Mouse (Mus musculus) heart, adult 2 months (tissue): ENCODE data around the gene Pym1. TPM values are rescaled to one million over a fixed set of nuclear protein-coding genes. Genes with fewer than 3 reads are reported as not detected.

Experiments used
- DNase-seq, 2 experiments: peaks; one replicate each; pipeline ENCODE4 v3.0.0; 2021
- H3K27ac ChIP-seq: fragments of 200-600 bp; 2 replicates; pipeline ENCODE4 v1.8.1; 2022
- H3K27me3 ChIP-seq: fragments of 200-500 bp; 2 replicates; pipeline ENCODE4 v1.6.1; 2012; ENCODE audit warnings: mild to moderate bottlenecking, low read length, inconsistent platforms, mixed read lengths; ENCODE audit not compliant: control insufficient read depth, insufficient read depth
- H3K36me3 ChIP-seq: fragments of 200-500 bp; 2 replicates; pipeline ENCODE4 v1.6.1; 2012; ENCODE audit warnings: low read length, inconsistent platforms; ENCODE audit not compliant: control insufficient read depth, insufficient read depth
- H3K4me1 ChIP-seq: fragments of 200-500 bp; 2 replicates; pipeline ENCODE4 v1.6.1; 2011; ENCODE audit warnings: low read length; ENCODE audit not compliant: control insufficient read depth, insufficient read depth
- H3K4me3 ChIP-seq: fragments of 200-600 bp; 2 replicates; pipeline ENCODE4 v1.8.1; 2022
- H3K79me2 ChIP-seq: fragments of 200-500 bp; replicated peaks from 2 replicates; pipeline ENCODE4 v1.6.1; 2012; ENCODE audit warnings: mild to moderate bottlenecking, inconsistent platforms, low read length, moderate library complexity, mixed read lengths; ENCODE audit not compliant: control insufficient read depth, insufficient read depth
- H3K9ac ChIP-seq: fragments of 200-500 bp; 2 replicates; pipeline ENCODE4 v1.6.1; 2012; ENCODE audit warnings: low read depth, mild to moderate bottlenecking, control low read depth, inconsistent platforms, low read length, mixed read lengths
- CTCF ChIP-seq: fragments of 200-600 bp; IDR thresholded peaks from 2 replicates; pipeline ENCODE4 v1.8.1; 2022; ENCODE audit warnings: antibody characterized with exemption, mild to moderate bottlenecking, moderate library complexity
- EP300 ChIP-seq: fragments of 200-500 bp; IDR thresholded peaks from 2 replicates; pipeline ENCODE4 v1.6.1; 2011; ENCODE audit warnings: low read depth, low read length, control low read depth; ENCODE audit not compliant: insufficient read depth
- POLR2A ChIP-seq: fragments of 200-500 bp; IDR thresholded peaks from 2 replicates; pipeline ENCODE4 v1.6.1; 2011; ENCODE audit warnings: mild to moderate bottlenecking, low read depth, low read length, control low read depth; ENCODE audit not compliant: insufficient read depth
- WGBS: fragments of 180-500 bp; shearing (Covaris S2); methylation state at CpG from one replicate; pipeline ENCODE4 v1.1.7; 2018; 5-methylcytosine and 5-hydroxymethylcytosine counted together
- intact Hi-C: fragments of 180-260 bp; cut with DNase I; formaldehyde crosslinking; loops from one replicate; pipeline ENCODE4 v1.15.1; 2025
- long read RNA-seq: library from polyadenylated mRNA; stranded (forward); transcript quantifications from one replicate; pipeline ENCODE4 v2.0.0, GENCODE M21; 2021
- polyA plus RNA-seq: library from polyadenylated mRNA; depleted of rRNA; stranded (reverse); fragments of >200 nt; gene quantifications from 2 replicates; pipeline ENCODE4 v1.2.3, GENCODE M21; 2012; rRNA removed
- total RNA-seq, 2 experiments: library from RNA; stranded (reverse); gene quantifications; 2 replicates each; pipeline ENCODE4 v1.2.3; 2021

Pym1 gene
- total RNA-seq (1 to 10 TPM; 8.6 to 9.4 TPM), polyA plus RNA-seq (7.9 and 10.8 TPM in 2 replicates)
- long read RNA-seq, partial matches to known transcripts = 0 of 1 reads
- long read RNA-seq, other reads (novel, unspliced or antisense) = 0 of 1 reads

DNA sequence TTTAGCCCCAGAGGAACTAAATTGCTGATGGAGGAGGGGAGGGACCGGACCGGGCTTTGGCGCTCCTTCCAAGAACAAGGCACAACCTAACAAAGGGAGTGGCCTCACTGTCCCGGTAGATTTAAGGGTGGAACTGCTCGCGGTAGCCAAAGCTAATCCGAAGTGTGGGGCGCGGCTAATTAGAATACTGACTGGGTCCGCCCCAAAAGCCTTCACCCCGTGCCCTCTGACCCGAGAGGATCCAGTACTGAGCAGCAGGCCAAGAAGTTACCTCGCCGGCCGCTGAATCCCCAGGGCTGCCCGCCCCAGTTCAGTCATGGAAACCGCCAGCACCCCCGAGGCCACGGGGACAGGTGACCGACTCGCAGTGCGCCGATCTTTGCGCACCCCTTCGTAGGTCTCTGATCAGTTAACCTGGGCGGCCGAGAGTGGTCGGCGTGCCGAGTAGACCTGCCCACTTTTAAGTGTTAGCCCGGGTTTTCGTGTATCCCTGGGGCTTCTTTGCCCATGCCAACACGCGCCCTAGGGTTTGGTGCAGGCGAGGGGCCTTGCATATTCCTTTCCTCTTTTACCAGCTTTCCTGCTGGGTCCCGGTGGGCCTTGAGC is at the start of gene Pym1:
Pym1 (plus strand) TSS at position 244 of the 606 bp plus-strand sequence.
- Histone ChIP-seq H3K4me3 (peak within 1 kb of the TSS; percentile 83), H3K27me3 (no peaks in the 10 kb centered on the region), H3K4me1 (peaks cover 5% of the 10 kb centered on the region), H3K36me3 (no peaks in the 10 kb centered on the region), H3K79me2 (peaks cover 2% of the 10 kb centered on the region; the same call in 1 of the 2 replicates), H3K9ac (peak within 1 kb of the TSS; percentile 70), H3K27ac (peak within 1 kb of the TSS; percentile 90)
- WGBS = under 1% methylated on average over 36 of the region's 36 CpGs
- intact Hi-C loops = loop anchor here (1.0 to 10.0 kb wide), 4 partner anchors 31 to 1683 kb away; partner anchors contain the start of genes Cdk4, March9 and Ormdl2
- DNase-seq = peak; percentile 85 to 89
- TF ChIP-seq CTCF = no peak
- peak; percentile 76 for TF ChIP-seq POLR2A
- TF ChIP-seq EP300 = 0 out of 2 replicates have a peak, but pooled peaks have one; percentile 54

DNA sequence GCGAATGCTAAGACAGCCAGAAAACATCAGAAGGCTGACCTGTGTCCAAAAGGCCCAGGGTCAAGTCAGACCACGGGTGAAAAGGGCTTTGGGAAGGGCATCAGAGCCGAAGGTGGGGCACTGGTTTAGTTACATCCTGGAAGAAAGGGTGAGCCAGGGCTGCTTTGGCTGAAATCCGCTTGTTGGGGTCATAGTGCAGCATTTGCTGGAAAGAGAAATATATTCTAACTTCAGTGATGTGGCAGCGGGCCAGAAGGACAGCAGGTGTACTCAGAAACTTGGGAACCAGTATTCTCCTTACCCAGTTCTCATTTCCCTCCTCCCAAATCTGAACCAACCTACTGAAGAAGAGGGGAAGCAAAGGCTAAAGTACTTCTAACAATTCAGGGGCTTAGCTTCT is 48.7 kb upstream of the Pym1 start:
- WGBS = 74% methylated on average over 5 of the region's 5 CpGs

DNA sequence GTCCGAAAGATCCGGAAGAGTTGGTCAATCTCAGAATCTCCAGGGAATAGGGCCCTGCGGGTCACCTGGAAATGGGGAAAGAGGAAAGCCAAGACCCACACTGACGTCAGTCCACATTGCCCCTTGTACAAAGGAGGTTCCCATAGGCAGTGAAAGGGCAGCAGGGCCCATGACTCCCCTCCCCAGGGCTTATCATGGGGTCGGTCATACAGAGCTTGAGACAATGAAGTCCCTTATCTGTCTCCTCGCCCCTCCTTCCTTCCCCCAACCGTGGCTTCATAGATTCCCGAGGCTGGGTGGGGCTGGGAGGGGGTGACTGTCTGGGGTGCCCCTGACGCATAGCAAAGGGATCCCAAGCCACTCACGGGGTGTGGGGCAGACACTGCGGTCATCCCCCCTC is 48.1 kb upstream of the Pym1 start:
- 41% methylated on average over 11 of the region's 11 CpGs for WGBS

More for the DNA sequence above, 48.7 kb upstream of the Pym1 start:
- Histone ChIP-seq H3K27ac (no peak overlapping the region), H3K79me2 (peaks cover 3% of the 10 kb centered on the region; the same call in 1 of the 2 replicates), H3K36me3 (no peaks in the 10 kb centered on the region; the same call in 1 of the 2 replicates), H3K4me3 (no peak overlapping the region), H3K9ac (no peak overlapping the region), H3K27me3 (no peaks in the 10 kb centered on the region), H3K4me1 (no peaks in the 10 kb centered on the region; the same call in 1 of the 2 replicates)
- DNase-seq = no peak
- TF ChIP-seq POLR2A = no peak
- TF ChIP-seq EP300 = no peak
- TF ChIP-seq CTCF = no peak
- intact Hi-C loops = no loop called here

DNA sequence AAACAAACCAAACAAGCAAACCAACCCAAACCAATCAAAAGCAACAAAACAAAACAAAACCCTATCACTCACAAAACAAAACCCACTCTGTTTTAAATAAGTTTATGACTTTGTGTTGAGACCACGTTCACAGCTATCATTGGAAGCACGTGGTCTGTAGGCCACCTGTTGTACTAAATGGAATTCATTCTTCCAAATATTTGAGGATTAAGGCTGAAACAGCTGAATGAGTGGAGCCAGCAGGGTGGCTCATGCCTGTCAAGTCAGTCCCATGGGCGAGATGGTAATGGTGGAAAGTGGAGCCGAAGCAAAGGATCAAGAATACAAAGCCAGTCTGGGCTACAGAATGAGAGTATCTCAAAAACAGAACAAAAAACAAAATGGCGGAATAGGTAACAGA is 47.0 kb upstream of the Pym1 start:
- no peak overlapping the region for H3K9ac ChIP-seq
- no peaks in the 10 kb centered on the region for H3K36me3 ChIP-seq
- no peaks in the 10 kb centered on the region for H3K27me3 ChIP-seq
- no peak for TF ChIP-seq CTCF
- no peak for TF ChIP-seq POLR2A
- TF ChIP-seq EP300 = no peak
- intact Hi-C loops = no loop called here
- H3K4me3 ChIP-seq = no peak overlapping the region
- H3K4me1 ChIP-seq = peaks cover 3% of the 10 kb centered on the region
- no peaks in the 10 kb centered on the region; the same call in 1 of the 2 replicates for H3K79me2 ChIP-seq
- H3K27ac ChIP-seq = no peak overlapping the region
- no peak for DNase-seq
- 97% methylated on average over 5 of the region's 5 CpGs for WGBS

More for the DNA sequence above, 48.1 kb upstream of the Pym1 start:
- Histone ChIP-seq H3K79me2 (peaks cover 3% of the 10 kb centered on the region; the same call in 1 of the 2 replicates), H3K36me3 (no peaks in the 10 kb centered on the region; the same call in 1 of the 2 replicates), H3K27me3 (no peaks in the 10 kb centered on the region), H3K4me3 (no peak overlapping the region), H3K27ac (no peak overlapping the region), H3K9ac (no peak overlapping the region), H3K4me1 (no peaks in the 10 kb centered on the region; the same call in none of the 2 replicates)
- intact Hi-C loops = no loop called here
- TF ChIP-seq EP300 = no peak
- TF ChIP-seq CTCF = no peak
- no peak for TF ChIP-seq POLR2A
- no peak for DNase-seq

DNA sequence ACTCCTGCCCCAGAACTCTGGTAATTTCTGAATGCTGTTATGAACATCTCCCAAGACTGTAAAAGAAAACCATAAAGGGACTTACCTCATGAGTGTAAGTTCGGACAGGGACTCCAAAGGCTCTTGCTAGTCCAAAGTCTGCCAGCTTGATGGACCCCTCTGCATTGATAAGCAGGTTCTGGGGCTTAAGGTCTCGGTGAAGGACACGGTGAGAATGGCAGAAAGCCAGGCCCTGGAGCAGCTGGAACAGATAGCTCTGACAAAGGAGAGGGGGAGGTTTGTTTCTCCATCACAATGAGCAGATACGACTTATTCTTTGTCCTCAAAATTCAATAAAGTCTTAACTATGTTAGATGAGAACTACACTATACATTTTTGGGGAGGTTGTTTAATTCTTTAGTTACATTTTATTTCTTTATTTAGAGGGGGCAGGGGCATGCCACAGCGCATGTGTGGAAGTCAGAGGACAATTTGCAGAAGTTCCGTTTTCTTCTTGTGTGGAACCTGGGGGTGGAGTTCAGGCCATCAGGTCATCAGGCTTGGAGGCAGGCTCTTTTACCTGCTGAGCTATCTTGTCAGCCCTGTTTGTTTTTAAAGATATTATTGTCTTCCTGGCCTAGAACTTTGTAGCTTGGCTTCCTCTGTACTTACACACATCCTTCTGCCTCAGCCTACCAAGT is 45.2 kb upstream of the Pym1 start:
- H3K4me3 ChIP-seq = no peak overlapping the region
- H3K9ac ChIP-seq = no peak overlapping the region
- 56% methylated on average over 6 of the region's 6 CpGs for WGBS
- no peak for TF ChIP-seq EP300
- TF ChIP-seq CTCF = no peak
- TF ChIP-seq POLR2A = no peak
- intact Hi-C loops = no loop called here
- no peaks in the 10 kb centered on the region for H3K36me3 ChIP-seq
- no peak overlapping the region for H3K27ac ChIP-seq
- no peaks in the 10 kb centered on the region for H3K27me3 ChIP-seq
- H3K4me1 ChIP-seq = peaks cover 3% of the 10 kb centered on the region
- no peaks in the 10 kb centered on the region for H3K79me2 ChIP-seq
- DNase-seq = no peak

DNA sequence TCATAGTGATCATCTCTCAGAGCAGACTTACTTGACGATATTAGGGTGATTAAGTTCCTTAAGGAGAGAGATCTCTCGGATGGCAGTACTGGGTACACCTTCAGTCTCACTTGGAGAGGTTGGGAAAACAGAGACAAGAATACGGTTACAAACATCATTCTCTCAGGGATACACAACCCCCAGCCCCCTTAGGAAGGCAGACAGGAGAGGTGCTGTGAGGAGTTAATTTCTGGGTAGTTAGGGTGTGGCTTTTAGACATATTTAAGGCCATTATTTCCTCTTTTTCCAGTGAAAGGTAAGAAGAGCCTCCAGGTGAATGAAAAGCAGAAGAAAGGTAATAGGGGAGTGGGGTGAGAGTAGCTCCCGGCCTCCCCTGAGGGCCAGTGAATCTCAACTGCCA is 43.8 kb upstream of the Pym1 start, which contains the start of gene Pmel:
Pmel (plus strand) TSS at position 301 of the 400 bp plus-strand sequence.
- Histone ChIP-seq H3K27ac (peak within 1 kb of the TSS; percentile 85), H3K4me3 (peak within 1 kb of the TSS; percentile 54), H3K27me3 (no peaks in the 10 kb centered on the region), H3K36me3 (no peaks in the 10 kb centered on the region), H3K79me2 (no peaks in the 10 kb centered on the region), H3K9ac (peak within 1 kb of the TSS; percentile 74), H3K4me1 (peaks cover 3% of the 10 kb centered on the region)
- intact Hi-C loops = no loop called here
- TF ChIP-seq EP300 (no peak), CTCF (no peak), POLR2A (no peak)
- WGBS = 32% methylated on average over 4 of the region's 4 CpGs
- DNase-seq = no peak
